Mouse (Mus musculus) thymus, adult 18-20 months (tissue): ENCODE data around the gene Rbm8a.

Source experiments
- DNase-seq, 2 experiments: peaks; one replicate each; pipeline ENCODE4 v3.0.0; 2022; ENCODE audit warnings: mixed read lengths in 2 of 2

Gene Rbm8a

GRCm38 (mm10) chr3:96673514-96673913 lies 43.8 kb downstream of the Rbm8a start:
- DNase-seq, result no peak

DNA sequence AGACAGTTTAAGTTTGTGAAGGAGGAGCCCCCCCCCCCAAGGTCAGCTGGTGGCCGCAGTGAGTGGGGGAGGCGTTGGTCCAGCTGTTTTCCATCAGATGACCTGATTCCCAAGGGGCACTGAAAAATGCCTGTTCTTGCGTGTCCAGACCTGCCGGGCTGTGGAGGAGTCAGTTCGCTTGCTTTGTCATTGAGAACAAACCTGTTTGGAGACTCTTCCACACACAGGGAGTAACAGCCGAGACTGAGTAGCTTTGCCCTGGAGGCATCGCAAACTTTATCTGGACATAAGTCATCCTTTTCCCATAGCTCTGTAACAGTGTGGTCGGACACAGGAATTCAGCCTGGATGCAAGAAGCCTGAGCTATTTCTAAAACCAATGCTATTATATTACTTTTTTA lies 44.7 kb downstream of the Rbm8a start:
- DNase-seq, result no peak

DNA sequence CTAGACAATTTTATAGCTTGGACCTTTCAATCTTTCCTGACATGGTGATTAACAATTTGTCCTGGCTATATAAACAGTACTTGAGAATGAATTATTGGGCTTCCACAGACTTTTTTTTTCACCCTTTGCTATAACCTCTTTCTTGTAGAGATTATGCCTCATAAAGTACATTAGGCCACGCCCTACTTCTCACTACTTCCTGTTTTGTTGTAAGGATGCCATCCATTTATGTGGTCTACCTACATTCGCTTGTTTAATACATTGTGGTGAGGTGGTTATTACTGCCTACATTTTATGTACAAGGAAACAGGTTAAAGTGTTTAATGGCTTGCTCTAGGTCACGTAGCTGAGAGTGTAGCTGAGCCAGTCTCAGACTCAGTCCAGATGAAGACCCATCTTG lies 45.4 kb downstream of the Rbm8a start:
- DNase-seq, result no peak

GRCm38 (mm10) chr3:96675690-96676089 lies 46.0 kb downstream of the Rbm8a start:
- no peak for DNase-seq

GRCm38 (mm10) chr3:96678456-96678855 lies 48.7 kb downstream of the Rbm8a start:
- DNase-seq, result no peak

- DNase-seq, result no peak
Observed at GRCm38 (mm10) chr3:96679159-96679674, 49.5 kb downstream of the Rbm8a start.

- DNase-seq, result no peak
Observed at GRCm38 (mm10) chr3:96680269-96680956, 50.7 kb downstream of the Rbm8a start.
